Mouse (Mus musculus): ENCODE measurements at regions not wholly inside any gene's neighbourhood (a gene's known extent, or its start where the extent isn't known, plus 50 kb on each side); places are given as distances from the start of the nearest gene placed in this dataset.
"Not testable (repeated sequence)": the region's sequence is repeated elsewhere in the genome, so short reads cannot be mapped to it uniquely, and the experiment has no call there.

GRCm38 (mm10) chr6:7120136-7120535, 164.3 kb downstream of the Sdhaf3 start:
- DNase-seq, result peak; percentile 66

- DNase-seq, result no peak
Observed at GRCm38 (mm10) chr6:7133042-7133441, 177.2 kb downstream of the Sdhaf3 start.

- DNase-seq, result no peak
Observed at GRCm38 (mm10) chr6:7134062-7134461, 178.3 kb downstream of the Sdhaf3 start.

GRCm38 (mm10) chr6:7134888-7135287, 179.1 kb downstream of the Sdhaf3 start:
- DNase-seq, result no peak

GRCm38 (mm10) chr6:7181711-7182110, 225.9 kb downstream of the Sdhaf3 start:
- DNase-seq, result no peak

GRCm38 (mm10) chr6:7199046-7199599, 243.3 kb downstream of the Sdhaf3 start:
- DNase-seq, result no peak

- DNase-seq, result peak; percentile 14
Observed at GRCm38 (mm10) chr6:7215880-7216279, 260.1 kb downstream of the Sdhaf3 start.

GRCm38 (mm10) chr6:7252286-7252685, 296.5 kb downstream of the Sdhaf3 start:
- DNase-seq, result no peak

- DNase-seq, result no peak
Observed at GRCm38 (mm10) chr6:7277431-7277830, 277.2 kb upstream of the Tac1 start.

- peak; percentile 10 for DNase-seq
Observed at GRCm38 (mm10) chr6:7306956-7307355, 247.7 kb upstream of the Tac1 start.

GRCm38 (mm10) chr6:7313496-7313895, 241.2 kb upstream of the Tac1 start:
- peak; percentile 8 for DNase-seq

GRCm38 (mm10) chr6:7326974-7327373, 227.7 kb upstream of the Tac1 start:
- DNase-seq, result no peak

GRCm38 (mm10) chr6:7356634-7357033, 198.0 kb upstream of the Tac1 start:
- DNase-seq, result peak; percentile 9

- no peak for DNase-seq
Observed at GRCm38 (mm10) chr6:7367166-7367565, 187.5 kb upstream of the Tac1 start.

- no peak for DNase-seq
Observed at GRCm38 (mm10) chr6:7374629-7375028, 180.1 kb upstream of the Tac1 start.

- no peak for DNase-seq
Observed at GRCm38 (mm10) chr6:7375851-7376250, 178.8 kb upstream of the Tac1 start.

GRCm38 (mm10) chr6:7378651-7379050, 176.0 kb upstream of the Tac1 start:
- no peak for DNase-seq

- DNase-seq, result no peak
Observed at GRCm38 (mm10) chr6:7424731-7425130, 129.9 kb upstream of the Tac1 start.

GRCm38 (mm10) chr6:7441725-7442124, 113.0 kb upstream of the Tac1 start:
- DNase-seq, result no peak

- not testable (repeated sequence) for DNase-seq
Observed at GRCm38 (mm10) chr6:7442286-7442685, 112.4 kb upstream of the Tac1 start.

- no peak for DNase-seq
Observed at GRCm38 (mm10) chr6:7455881-7456280, 98.8 kb upstream of the Tac1 start.

GRCm38 (mm10) chr6:7463896-7464295, 90.8 kb upstream of the Tac1 start:
- peak; percentile 73 for DNase-seq

GRCm38 (mm10) chr6:7464346-7464745, 90.3 kb upstream of the Tac1 start:
- DNase-seq, result no peak

- DNase-seq, result peak; percentile 10
Observed at GRCm38 (mm10) chr6:7472366-7473026, 82.2 kb upstream of the Tac1 start.

- no peak for DNase-seq
Observed at GRCm38 (mm10) chr6:7473730-7474129, 80.9 kb upstream of the Tac1 start.

Data from kidney, postnatal 10 days (tissue).